Mouse (Mus musculus): ENCODE data around the gene Btnl10. TPM values are rescaled to one million over a fixed set of nuclear protein-coding genes. Genes with fewer than 3 reads are reported as not detected.

Gene Btnl10
- polyA plus RNA-seq (2017; shearing (Covaris generic)) = not detected

DNA sequence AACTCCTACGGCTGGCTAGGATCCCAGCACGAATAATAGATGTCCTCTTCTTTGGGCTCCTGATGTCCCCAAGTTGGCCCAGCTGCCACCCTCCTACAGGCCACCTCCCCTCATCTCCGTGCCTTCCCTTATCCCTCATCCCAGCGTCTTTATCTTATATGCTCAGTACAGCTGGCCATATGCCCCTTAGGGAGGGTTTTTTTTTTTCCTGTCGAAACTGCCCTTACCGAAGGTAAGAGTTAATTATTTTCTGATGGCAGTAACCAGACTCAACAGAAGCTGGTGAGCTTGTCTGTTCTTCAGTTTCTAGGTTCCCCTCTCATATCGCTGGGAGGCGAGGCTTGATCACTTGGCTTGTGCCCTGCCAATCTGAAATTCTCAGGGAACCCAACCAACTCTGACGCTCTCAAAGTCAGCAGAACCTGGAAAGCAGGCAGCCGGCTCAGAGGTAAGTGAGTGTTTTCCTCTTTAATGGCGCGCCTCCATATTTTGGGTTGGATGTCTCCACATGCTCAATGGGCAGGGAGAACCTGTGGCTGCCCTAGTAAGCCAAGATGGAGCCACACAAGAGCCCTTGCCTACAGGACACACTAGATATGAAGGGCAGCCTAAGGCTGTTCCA is at the start of gene Btnl10:
Gene Btnl10 (plus strand): TSS at position 164 of the 622 bp plus-strand sequence.
- ATAC-seq = no peak

DNA sequence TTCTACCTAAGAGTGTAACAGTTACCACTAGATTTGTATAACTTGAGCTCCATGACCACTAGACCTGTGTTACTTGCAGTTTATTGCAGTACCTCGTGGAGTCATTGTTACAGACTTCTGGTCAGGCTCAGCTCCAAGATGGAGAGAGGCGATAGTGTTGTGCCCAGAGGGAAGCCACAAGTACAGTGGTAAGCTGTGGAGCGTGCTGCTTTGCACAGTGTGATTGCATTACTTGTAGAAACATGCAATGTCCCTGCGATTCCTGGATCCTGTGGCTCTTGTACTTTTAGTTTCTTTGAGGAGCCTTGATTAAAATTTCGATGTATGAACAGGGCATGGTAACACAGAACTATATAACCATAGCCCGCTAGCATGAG is 49.8 kb upstream of the Btnl10 start:
- ATAC-seq = no peak

DNA sequence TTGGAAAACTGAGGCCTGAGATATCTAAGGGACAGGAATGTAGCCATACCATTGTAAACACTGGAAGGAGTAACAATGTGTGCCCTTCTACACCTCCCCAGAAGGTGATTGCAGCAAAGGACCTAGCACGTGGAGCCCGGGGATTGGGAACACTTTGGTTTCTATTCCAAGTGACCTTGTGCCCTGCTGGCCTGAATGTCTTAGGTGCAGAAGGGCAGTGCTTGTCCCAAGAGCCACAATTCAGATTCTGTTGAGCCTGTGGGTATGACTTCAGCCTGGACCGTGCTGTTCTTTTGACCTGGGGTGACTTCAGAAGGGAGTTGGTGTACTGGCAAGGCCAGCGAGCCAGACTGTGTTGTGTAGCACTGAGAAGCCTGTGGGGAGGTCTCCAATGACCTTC is 46.7 kb upstream of the Btnl10 start:
- ATAC-seq = no peak

DNA sequence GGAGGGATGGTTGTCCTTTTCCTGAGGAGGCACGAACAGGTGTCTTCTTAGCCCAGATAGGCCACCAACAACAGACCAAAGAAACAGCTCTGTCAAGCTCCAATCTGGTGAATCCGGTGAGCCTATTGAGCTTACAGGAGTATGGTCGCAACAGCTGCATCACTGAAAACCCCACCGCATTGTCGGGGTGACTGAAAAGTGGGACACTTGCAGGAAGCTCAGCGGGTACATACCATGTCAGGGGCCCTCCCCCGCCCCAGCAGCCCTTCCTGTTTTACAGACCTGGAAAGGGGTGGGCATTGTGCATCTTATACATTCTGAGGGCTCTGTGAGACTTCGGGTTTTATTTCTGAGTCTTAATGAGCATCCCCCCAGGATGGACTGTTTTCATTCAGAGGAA is 34.0 kb upstream of the Btnl10 start:
- no peak for ATAC-seq

- no peak for ATAC-seq
Observed at GRCm38 (mm10) chr11:58890511-58890910, 27.2 kb upstream of the Btnl10 start.

DNA sequence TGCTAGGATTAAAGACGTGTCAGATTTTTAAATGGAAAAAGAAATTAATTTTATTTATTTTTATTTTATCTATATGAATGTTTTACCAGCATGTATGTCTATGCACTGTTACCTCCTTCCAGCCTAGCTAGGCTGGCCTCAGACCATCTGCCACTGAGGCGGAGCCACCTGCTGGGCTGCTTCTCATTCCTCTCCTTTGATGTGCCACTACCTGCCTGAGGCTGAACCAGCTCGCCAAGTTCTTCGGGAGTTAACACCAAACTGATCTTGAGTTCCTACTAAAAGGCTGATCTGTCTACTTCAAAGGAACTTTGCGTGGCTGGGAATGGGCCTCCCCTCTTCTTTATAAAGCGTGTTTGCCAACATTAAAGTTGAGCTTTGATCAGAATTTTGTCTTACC is 23.3 kb upstream of the Btnl10 start:
- no peak for ATAC-seq

DNA sequence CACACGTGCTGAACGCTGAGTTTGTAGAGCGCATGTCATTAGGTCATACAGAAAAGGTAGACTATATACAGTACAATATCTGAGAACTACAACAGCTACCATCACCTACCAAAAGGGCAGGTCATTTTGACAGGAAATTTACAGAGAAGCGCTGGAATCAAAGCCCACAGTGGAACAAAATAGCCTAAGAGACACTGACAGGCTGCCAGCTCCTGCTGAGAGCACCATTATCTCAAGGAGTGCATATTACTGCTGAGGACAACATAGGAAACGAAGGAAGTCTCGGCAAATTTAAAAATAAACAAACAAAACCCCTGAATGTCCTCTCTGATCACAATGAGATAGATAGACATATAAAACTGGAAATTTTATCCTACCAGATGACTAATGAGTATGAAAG is 20.2 kb upstream of the Btnl10 start:
- no peak for ATAC-seq

GRCm38 (mm10) chr11:58901080-58901479 is 16.6 kb upstream of the Btnl10 start:
- ATAC-seq = no peak

DNA sequence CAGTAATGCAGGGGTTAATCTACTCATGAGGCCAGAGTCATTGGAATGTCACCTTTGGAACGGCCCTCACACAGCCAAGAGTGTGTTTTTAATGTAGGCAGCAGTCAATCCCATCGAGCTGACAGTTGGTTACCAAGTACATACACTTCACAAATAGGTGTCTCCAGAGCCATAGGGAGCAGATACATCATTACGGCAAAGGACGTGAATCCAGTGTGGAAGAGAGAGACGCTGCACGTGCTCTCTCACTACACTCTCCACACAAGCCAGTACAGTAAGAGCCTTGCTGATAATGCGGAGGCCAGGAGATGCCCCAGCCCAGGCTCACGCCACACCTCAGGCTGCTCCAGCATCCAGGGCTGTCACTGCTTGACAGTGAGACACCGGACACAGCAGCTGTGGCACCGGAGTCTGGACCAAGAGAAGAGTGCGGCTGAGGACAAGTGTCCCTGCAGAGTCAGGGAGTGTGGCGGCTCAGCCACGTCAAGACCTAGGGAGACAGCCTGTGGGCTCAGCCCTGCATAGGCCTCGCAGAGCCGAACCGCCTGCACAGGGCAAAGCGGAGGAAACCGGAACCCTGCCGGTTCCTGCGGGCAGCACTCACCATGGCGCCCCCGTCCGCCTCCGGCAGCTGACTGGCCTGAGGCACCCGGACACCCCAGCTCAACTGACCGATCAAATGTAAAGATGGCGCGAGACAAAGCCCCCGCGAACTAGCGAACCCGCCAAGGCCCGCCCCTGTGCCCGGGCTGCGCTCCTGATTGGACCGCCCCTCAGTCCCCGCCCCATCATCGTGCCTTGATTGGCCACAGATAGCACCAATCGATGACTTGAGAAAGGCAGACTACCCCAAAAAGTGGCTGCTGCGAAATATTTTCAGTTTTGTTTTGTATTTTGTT is 13.9 kb upstream of the Btnl10 start, which contains the start of gene Zfp39:
Gene Zfp39 (minus strand): TSS at position 715 of the 899 bp plus-strand sequence.
- peak; percentile 99 for ATAC-seq

GRCm38 (mm10) chr11:58904410-58904718 is 13.3 kb upstream of the Btnl10 start:
- ATAC-seq = no peak

DNA sequence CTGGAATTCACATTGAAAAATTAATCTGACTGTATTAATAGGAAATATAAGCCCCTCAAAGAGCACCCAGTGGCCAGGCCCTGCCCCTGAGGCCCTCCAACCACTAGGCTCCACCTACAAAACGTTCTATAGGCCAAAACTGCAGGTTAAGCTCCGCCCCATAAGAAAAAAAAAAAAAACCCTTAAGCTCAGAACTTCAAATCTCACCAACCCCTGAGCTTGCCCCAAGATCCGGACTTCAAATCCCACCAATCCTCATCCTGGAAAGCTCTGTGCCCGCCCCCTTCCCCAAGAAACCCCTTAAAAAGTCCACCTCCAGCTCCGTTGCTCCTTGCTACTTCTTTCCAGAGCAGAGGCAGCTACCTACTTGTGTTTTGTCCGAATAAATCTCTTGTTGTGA is 12.9 kb upstream of the Btnl10 start:
- ATAC-seq = no peak

DNA sequence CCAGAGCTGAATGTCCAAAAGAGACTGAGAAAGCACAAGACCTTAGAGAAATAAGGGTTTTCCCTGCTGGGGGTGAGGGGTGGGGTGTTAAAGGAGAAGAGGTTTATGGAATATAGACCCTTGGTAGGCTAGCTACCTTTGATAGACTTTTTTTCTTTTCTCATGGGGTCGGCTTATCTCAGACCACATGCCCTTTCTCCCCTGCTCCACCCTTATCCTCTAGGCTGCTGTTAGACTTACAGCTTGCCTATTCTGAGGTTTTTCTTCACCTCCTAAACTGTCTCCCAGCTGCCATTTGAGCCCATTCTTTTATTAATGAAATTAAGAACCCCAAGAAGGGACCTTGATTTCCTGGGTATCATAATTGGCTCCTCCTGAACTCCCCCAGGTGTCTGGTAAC is 3.9 kb upstream of the Btnl10 start:
- no peak for ATAC-seq

DNA sequence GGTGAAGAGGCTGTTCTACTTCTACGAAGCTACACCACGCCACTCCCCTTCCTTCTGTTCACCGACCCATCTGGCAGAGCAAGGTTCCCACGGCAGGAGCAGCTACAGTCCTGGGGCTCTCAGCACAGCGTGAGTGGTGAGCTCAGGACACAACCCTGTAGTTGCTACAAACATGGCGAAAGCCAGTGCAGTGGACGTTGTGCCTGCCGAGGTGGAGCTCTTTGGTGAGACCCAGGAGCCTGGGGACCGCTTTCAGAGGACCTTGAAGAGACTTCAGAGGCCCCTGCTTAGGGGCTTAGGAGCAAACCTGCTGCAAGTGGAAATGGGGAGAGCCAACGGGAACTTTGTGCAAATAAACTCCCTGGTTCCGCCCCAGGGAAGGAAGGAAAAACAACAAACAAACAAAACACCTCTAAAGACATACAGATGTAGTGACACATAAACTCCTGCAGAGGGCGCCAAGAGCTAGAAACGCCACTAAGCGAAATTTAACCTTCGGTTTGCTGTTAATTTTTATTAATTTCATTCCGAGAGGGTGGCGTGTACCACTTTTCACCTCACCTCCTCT is 3.2 kb upstream of the Btnl10 start:
- peak; percentile 70 for ATAC-seq

DNA sequence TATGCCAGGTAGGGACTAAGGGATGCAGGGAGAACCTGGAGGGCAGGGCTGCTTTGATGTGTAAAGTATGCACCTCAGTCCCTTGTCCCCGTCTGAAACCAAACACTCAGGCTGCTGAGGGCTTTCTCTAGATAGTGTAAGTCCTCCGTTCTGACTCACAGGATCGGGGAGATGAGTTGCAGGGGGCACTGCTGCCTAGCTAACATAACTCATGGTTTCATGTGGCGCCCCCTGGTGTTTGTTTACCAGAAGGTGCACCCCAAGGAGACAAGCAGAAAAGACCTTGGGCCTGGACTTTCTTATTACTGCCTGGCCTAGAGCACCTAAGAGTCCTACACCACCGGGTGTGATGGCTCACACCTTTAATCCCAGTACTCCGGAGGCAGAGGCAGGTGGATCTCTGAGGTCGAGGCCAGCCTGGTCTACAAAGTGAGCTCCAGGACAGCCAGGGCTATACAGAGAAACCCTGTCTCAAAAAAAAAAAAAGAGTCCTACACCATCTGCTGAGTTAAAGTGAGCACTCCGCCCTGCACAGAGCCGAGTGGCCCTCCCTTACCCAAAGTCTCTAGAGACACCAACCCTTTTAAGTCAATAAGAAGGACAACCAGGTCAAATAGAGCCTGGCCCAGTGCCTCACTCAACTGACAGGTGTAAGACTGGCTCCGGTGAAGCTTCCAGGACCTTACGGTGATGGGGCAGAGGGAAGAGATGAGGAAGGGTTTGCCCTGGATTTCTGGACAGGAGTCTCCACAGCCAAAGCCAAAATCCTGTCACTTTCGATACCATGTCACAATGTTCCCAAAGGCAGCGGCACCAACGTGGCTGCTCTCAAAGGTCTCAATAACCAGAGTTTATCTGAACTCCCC is 596 bp upstream of the Btnl10 start:
- peak; percentile 70 for ATAC-seq

DNA sequence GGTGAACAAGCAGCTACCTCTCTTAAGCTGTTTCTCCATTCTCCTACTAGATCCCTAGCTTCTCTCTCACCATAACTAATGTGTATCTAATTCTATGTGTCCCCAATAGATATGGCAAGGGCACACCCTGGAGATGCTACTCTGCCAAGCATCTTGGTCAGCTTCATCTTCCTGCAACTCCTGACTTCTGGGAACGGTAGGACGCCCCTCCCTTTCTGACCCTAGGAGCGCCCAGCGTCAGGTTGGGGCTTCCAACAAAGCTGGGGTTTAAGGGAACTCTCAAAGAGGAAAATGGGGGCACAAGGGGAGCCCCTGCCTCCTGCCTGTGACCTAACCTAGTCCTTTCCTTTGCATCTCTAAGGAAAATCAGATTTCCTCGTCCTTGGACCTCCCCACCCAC is 1.1 kb downstream of the Btnl10 start:
- ATAC-seq = no peak

DNA sequence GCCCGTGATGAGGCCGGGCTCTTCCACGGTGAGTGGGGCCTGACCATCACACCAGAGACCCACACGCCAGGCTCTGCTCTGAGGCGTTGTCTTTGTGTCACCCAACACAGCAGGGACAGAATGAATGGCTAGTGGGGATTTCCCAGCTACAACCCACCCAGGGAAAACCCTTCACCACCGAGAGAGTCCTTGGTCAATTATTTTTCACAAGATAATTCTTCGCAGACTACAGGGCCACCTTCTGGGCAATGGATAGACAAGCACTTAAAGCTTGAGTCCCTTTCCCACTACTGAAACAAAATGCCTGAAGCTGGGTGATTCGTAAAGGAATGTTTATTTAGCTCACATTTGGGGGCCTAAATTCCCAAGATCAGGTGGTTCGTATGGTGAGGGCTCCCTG is 4.7 kb downstream of the Btnl10 start:
- no peak for ATAC-seq

DNA sequence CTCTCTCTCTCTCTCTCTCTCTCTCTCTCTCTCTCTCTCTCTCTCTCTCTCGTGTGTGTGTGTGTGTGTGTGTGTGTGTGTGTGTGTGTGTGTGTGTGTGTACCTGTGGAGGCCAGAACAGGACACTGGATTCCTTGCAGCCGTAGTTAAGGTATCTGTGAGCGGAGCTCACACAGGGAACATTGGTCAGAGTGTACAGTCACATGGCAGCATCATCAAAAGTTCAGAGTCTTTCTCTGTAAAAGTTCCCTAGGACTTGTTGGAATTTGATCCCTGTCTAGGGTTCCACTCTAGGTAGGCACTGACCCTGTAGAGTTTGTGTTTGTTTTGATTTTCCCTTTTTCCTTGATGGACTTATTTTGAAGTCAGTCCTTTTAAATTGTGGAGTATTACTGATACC is 8.9 kb downstream of the Btnl10 start:
- ATAC-seq = no peak

DNA sequence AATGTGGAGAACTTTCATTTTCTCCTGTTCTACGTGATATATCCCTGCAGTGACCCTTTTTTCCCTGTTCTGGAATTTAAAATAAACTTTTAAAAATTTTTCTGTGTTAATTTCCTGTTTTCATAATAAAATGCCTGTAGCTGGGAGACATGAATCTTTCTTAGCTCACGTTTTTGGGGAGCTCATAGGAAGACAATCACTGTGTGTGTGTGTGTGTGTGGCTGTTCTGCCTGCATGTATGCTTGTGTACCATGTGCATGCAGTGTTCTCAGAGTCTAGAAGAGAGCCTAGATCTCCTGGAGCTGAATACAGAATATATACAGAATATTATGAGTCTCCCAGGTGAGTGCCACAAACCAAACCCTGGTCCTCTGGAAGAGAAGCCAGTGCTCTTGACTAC is 9.3 kb downstream of the Btnl10 start:
- ATAC-seq = no peak

GRCm38 (mm10) chr11:58927790-58928651 is 10.3 kb downstream of the Btnl10 start:
- peak; percentile 95 for ATAC-seq

- ATAC-seq = no peak
Observed at GRCm38 (mm10) chr11:58929055-58929454, 11.3 kb downstream of the Btnl10 start.

DNA sequence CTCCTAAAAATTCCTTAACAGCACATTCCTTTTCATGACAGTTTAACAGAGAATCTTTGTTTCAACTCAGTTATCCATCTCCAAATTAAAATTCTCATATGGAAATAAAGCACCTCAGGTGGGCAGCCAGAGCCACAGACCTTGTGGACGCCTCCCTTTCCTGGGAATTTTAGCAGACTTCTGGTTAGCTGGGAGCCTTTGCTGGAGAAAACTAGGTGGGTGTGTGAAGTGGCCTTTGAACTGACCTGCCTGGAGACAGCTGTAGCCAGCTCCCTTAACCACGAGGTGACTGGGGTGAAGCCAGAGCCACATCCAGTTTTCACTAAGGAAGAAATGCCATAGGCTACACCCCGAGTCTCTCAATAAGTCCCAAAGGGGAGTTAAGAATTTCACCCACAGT is 11.9 kb downstream of the Btnl10 start:
- no peak for ATAC-seq

DNA sequence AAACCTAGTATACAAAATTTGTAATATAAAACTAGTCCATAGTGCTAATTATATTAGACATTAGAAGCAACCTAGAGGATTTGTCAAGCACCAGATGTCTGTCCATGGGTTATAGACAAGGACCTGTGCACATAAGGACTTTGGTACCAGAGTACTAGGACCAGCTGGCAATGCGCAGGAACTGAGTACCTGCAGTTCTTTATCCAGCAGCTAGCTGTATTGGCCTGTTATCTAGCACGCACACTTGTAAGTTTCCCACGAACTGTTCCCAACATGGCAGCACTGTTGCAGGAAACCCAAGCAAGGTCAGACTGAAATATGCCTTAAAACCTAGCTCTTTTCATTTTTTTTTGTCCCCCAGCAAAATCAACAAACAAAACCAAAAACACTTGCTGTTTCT is 12.5 kb downstream of the Btnl10 start:
- no peak for ATAC-seq
